Mouse (Mus musculus) E14TG2a.4 (cell line): Measurements from ENCODE around the gene Alpk1.

ENCODE experiments used
- CTCF ChIP-seq: conservative IDR thresholded peaks from 2 replicates; pipeline ENCODE4 v1.5.1; 2014; ENCODE audit warnings: low read length
- NANOG ChIP-seq: IDR thresholded peaks from 2 replicates; pipeline ENCODE4 v1.6.1; 2014; ENCODE audit warnings: borderline replicate concordance, low read length, mixed read lengths

- TF ChIP-seq CTCF = no peak
- no peak for TF ChIP-seq NANOG
Measured at GRCm38 (mm10) chr3:127789500-127790191, 9.3 kb upstream of the Alpk1 start, which contains the start of gene Tifa.
